Mouse (Mus musculus) liver, adult 2 months (tissue): ENCODE results near the gene B3gnt8. TPM values are rescaled to one million over a fixed set of nuclear protein-coding genes. Genes with fewer than 3 reads are reported as not detected.

ENCODE experiments used
- DNase-seq: peaks from one replicate; pipeline ENCODE4 v3.0.0-alpha.2; 2011; ENCODE audit warnings: low read depth, low spot score; ENCODE audit errors: extremely low read depth
- H3K27ac ChIP-seq: fragments of 200-500 bp; replicated peaks from 2 replicates; pipeline ENCODE4 v1.5.1; 2012; ENCODE audit warnings: low read depth, mild to moderate bottlenecking, control low read depth, inconsistent platforms, low read length; ENCODE audit not compliant: insufficient read depth
- H3K27me3 ChIP-seq: fragments of 200-500 bp; 2 replicates; pipeline ENCODE4 v1.6.1; 2012; ENCODE audit warnings: mild to moderate bottlenecking, moderate library complexity, low read length, inconsistent platforms; ENCODE audit not compliant: control insufficient read depth, insufficient read depth
- H3K36me3 ChIP-seq: fragments of 200-500 bp; 2 replicates; pipeline ENCODE4 v1.6.1; 2012; ENCODE audit warnings: low read length, inconsistent platforms; ENCODE audit not compliant: control insufficient read depth, insufficient read depth
- H3K4me1 ChIP-seq: fragments of 200-500 bp; 2 replicates; pipeline ENCODE4 v1.6.1; 2011; ENCODE audit warnings: low read length; ENCODE audit not compliant: control insufficient read depth, insufficient read depth
- H3K4me3 ChIP-seq: fragments of 200-500 bp; 2 replicates; pipeline ENCODE4 v1.5.1; 2011; ENCODE audit warnings: low read depth, mild to moderate bottlenecking, control low read depth, low read length, moderate library complexity; ENCODE audit not compliant: insufficient read depth
- H3K79me2 ChIP-seq: fragments of 200-500 bp; 2 replicates; pipeline ENCODE4 v1.6.1; 2012; ENCODE audit warnings: inconsistent platforms, mild to moderate bottlenecking, low read length, moderate library complexity; ENCODE audit not compliant: control insufficient read depth, insufficient read depth
- H3K9ac ChIP-seq: fragments of 200-500 bp; 2 replicates; pipeline ENCODE4 v1.6.1; 2012; ENCODE audit warnings: low read depth, mild to moderate bottlenecking, control low read depth, inconsistent platforms, low read length
- CTCF ChIP-seq: fragments of 200-500 bp; IDR thresholded peaks from 2 replicates; pipeline ENCODE4 v1.5.1; 2011; ENCODE audit warnings: low read depth, low read length, control low read depth
- POLR2A ChIP-seq: fragments of 200-500 bp; IDR thresholded peaks from 2 replicates; pipeline ENCODE4 v1.6.1; 2011; ENCODE audit warnings: low read length, control low read depth; ENCODE audit not compliant: insufficient read depth; ENCODE audit errors: extremely low read depth
- WGBS: fragments of 180-500 bp; shearing (Covaris S2); methylation state at CpG from one replicate; pipeline ENCODE4 v1.1.7; 2018; 5-methylcytosine and 5-hydroxymethylcytosine counted together
- polyA plus RNA-seq: library from polyadenylated mRNA; depleted of rRNA; stranded (reverse); fragments of >200 nt; gene quantifications from 2 replicates; pipeline ENCODE4 v1.2.3, GENCODE M21; 2012
- total RNA-seq: library from RNA; depleted of rRNA; stranded (reverse); fragments of >200 nt; gene quantifications from 2 replicates; pipeline ENCODE4 v1.2.3, GENCODE M21; 2014

The B3gnt8 gene
- total and polyA plus RNA-seq, 2 experiments = 0.46 to 1.1 TPM

- Histone ChIP-seq H3K79me2 (no peaks in the 10 kb centered on the region), H3K4me1 (peaks cover 5% of the 10 kb centered on the region; the same call in 1 of the 2 replicates), H3K27me3 (no peaks in the 10 kb centered on the region), H3K36me3 (no peaks in the 10 kb centered on the region), H3K4me3 (no peak within 1 kb of the TSS), H3K9ac (no peak within 1 kb of the TSS), H3K27ac (no peak within 1 kb of the TSS)
- WGBS = 52% methylated on average over 5 of the region's 5 CpGs
- DNase-seq = no peak
- no peak for TF ChIP-seq CTCF
- TF ChIP-seq POLR2A = no peak
These were observed 10.8 kb upstream of the B3gnt8 start, which contains the start of gene Erich4 for GRCm38 (mm10) chr7:25615706-25616011. Gene Erich4 (minus strand): TSS chr7:25615892.

GRCm38 (mm10) chr7:25617376-25618160 lies 8.9 kb upstream of the B3gnt8 start:
- Histone ChIP-seq H3K9ac (no peak overlapping the region), H3K27me3 (no peaks in the 10 kb centered on the region), H3K4me3 (no peak overlapping the region), H3K36me3 (peaks cover 4% of the 10 kb centered on the region), H3K27ac (no peak overlapping the region), H3K4me1 (peaks cover 5% of the 10 kb centered on the region; the same call in 1 of the 2 replicates), H3K79me2 (no peaks in the 10 kb centered on the region)
- TF ChIP-seq CTCF = no peak
- no peak for TF ChIP-seq POLR2A
- DNase-seq = no peak
- WGBS = 89% methylated on average over 10 of the region's 10 CpGs

- TF ChIP-seq POLR2A (0 out of 2 replicates have a peak, but pooled peaks have one; percentile 26), CTCF (no peak)
- Histone ChIP-seq H3K9ac (peak within 1 kb of the TSS; percentile 73), H3K4me3 (peak within 1 kb of the TSS; percentile 87), H3K4me1 (peaks cover 5% of the 10 kb centered on the region; the same call in 1 of the 2 replicates), H3K27me3 (no peaks in the 10 kb centered on the region), H3K36me3 (peaks cover 4% of the 10 kb centered on the region), H3K27ac (peak within 1 kb of the TSS; percentile 88), H3K79me2 (no peaks in the 10 kb centered on the region)
- peak; percentile 87 for DNase-seq
- WGBS = 3% methylated on average over 53 of the region's 53 CpGs
These were observed 7.4 kb upstream of the B3gnt8 start, which contains the start of gene Dmac2 for GRCm38 (mm10) chr7:25618865-25619721. Gene Dmac2 (plus strand): TSS chr7:25619414.

GRCm38 (mm10) chr7:25619722-25619991 lies 6.8 kb upstream of the B3gnt8 start:
- WGBS = 10% methylated on average over 5 of the region's 5 CpGs
- Histone ChIP-seq H3K27me3 (no peaks in the 10 kb centered on the region), H3K9ac (peak overlapping the region; percentile 73), H3K79me2 (no peaks in the 10 kb centered on the region), H3K4me1 (peaks cover 5% of the 10 kb centered on the region; the same call in 1 of the 2 replicates), H3K36me3 (peaks cover 4% of the 10 kb centered on the region), H3K27ac (peak overlapping the region; percentile 88), H3K4me3 (peak overlapping the region; percentile 87)
- TF ChIP-seq POLR2A (no peak), CTCF (no peak)
- peak; percentile 76 for DNase-seq

- Histone ChIP-seq H3K9ac (no peak overlapping the region), H3K27ac (no peak overlapping the region; the same call in 1 of the 2 replicates), H3K4me3 (0 out of 2 replicates have a peak overlapping the region, but pooled peaks have one; percentile 87), H3K4me1 (peaks cover 5% of the 10 kb centered on the region; the same call in 1 of the 2 replicates), H3K27me3 (no peaks in the 10 kb centered on the region), H3K79me2 (no peaks in the 10 kb centered on the region), H3K36me3 (peaks cover 4% of the 10 kb centered on the region)
- DNase-seq = no peak
- WGBS = 90% methylated on average over 5 of the region's 5 CpGs
- TF ChIP-seq POLR2A (no peak), CTCF (no peak)
These were observed 6.4 kb upstream of the B3gnt8 start for GRCm38 (mm10) chr7:25620101-25620500.
